Mouse (Mus musculus): ENCODE data around the gene Cryba2.

DNA sequence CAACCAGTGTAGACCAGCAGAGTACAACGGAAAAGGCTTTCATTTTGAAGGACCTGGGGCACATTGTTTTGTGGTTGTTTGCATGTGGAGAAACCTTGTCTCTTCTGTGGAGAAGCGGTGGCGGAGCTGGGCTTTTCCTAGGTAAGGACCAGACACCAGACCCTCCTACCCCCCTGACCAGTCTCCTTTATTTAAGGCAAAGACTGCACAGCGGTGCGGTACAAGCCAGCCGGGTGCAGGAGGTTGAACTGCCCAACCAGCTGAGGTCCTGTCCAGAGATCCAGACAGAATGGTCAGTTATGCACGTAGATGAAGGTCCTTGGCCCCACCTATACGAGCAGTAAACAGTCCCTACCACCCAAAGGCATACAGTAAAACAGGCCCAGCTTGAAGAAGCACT lies 10.1 kb downstream of the Cryba2 start:
- no peak for TF ChIP-seq POLR2A (IDR thresholded peaks at IDR 0.05; ENCODE audit: extremely low read depth, insufficient read depth, low read length)
- TF ChIP-seq CTCF (IDR thresholded peaks at IDR 0.05; ENCODE audit: extremely low read depth, insufficient read depth, low read length): no peak

All from cortical plate, adult 2 months (tissue).